Mouse (Mus musculus) midbrain, embryonic 13.5 days (tissue): Measurements from ENCODE around the gene Krtap4-16. TPM values are rescaled to one million over a fixed set of nuclear protein-coding genes. Genes with fewer than 3 reads are reported as not detected.

Experiments
- polyA plus RNA-seq: library from polyadenylated mRNA; unstranded; fragments of >200 nt; fragmentation: Nextera tagmentation; extraction: Ambion mirVana; gene quantifications from 2 replicates; pipeline ENCODE4 v1.2.1, GENCODE M21; 2015

Gene Krtap4-16
- polyA plus RNA-seq, 1 experiment from 2014 or later, result not detected

Other genes starting within 250 kb of the Krtap4-16 start
- not detected in 2 replicates for gene Gm11938, start 248.3 kb downstream of the Krtap4-16 start, polyA plus RNA-seq
- not detected in 2 replicates for gene Gm11937, start 241.4 kb downstream of the Krtap4-16 start, polyA plus RNA-seq
- not detected in 2 replicates for gene Krtap2-4, start 236.8 kb downstream of the Krtap4-16 start, polyA plus RNA-seq
- not detected in 2 replicates for gene Gm11562, start 231.2 kb downstream of the Krtap4-16 start, polyA plus RNA-seq
- not detected in 2 replicates for gene Krtap4-1, start 223.4 kb downstream of the Krtap4-16 start, polyA plus RNA-seq
- gene Krtap4-2, start 216.5 kb downstream of the Krtap4-16 start, polyA plus RNA-seq, result not detected in 2 replicates
- not detected in 2 replicates for gene Krtap4-7, start 207.5 kb downstream of the Krtap4-16 start, polyA plus RNA-seq
- not detected in 2 replicates for gene Gm11555, start 201.4 kb downstream of the Krtap4-16 start, polyA plus RNA-seq
- not detected in 2 replicates for gene Gm11563, start 192.6 kb downstream of the Krtap4-16 start, polyA plus RNA-seq
- gene Krtap4-6, start 185.6 kb downstream of the Krtap4-16 start, polyA plus RNA-seq, result not detected in 2 replicates
- not detected in 2 replicates for gene Gm14190, start 160.9 kb downstream of the Krtap4-16 start, polyA plus RNA-seq
- gene Gm14180, start 117.3 kb downstream of the Krtap4-16 start, polyA plus RNA-seq, result not detected in 2 replicates
- not detected in 2 replicates for gene Gm11595, start 78.7 kb downstream of the Krtap4-16 start, polyA plus RNA-seq
- not detected in 2 replicates for gene Krtap4-8, start 70.9 kb downstream of the Krtap4-16 start, polyA plus RNA-seq
- not detected in 2 replicates for gene Krtap4-9, start 66.4 kb downstream of the Krtap4-16 start, polyA plus RNA-seq
- not detected in 2 replicates for gene Gm11596, start 58.1 kb downstream of the Krtap4-16 start, polyA plus RNA-seq
- not detected in 2 replicates for gene Gm11569, start 52.7 kb downstream of the Krtap4-16 start, polyA plus RNA-seq
- gene Gm11554, start 47.2 kb downstream of the Krtap4-16 start, polyA plus RNA-seq, result not detected in 2 replicates
- gene Krtap4-13, start 41.7 kb downstream of the Krtap4-16 start, polyA plus RNA-seq, result not detected in 2 replicates
- gene Gm11564, start 35.9 kb downstream of the Krtap4-16 start, polyA plus RNA-seq, result not detected in 2 replicates
- gene 2300003K06Rik, start 13.5 kb downstream of the Krtap4-16 start, polyA plus RNA-seq, result not detected in 2 replicates
- not detected in 2 replicates for gene Gm11568, start 6.3 kb upstream of the Krtap4-16 start, polyA plus RNA-seq
- gene Gm11559, start 12.9 kb upstream of the Krtap4-16 start, polyA plus RNA-seq, result not detected in 2 replicates
- gene Krtap9-1, start 21.8 kb upstream of the Krtap4-16 start, polyA plus RNA-seq, result not detected in 2 replicates
- gene Gm11567, start 27.6 kb upstream of the Krtap4-16 start, polyA plus RNA-seq, result not detected in 2 replicates
- gene Krtap31-1, start 56.3 kb upstream of the Krtap4-16 start, polyA plus RNA-seq, result not detected in 2 replicates
- gene Gm11565, start 63.1 kb upstream of the Krtap4-16 start, polyA plus RNA-seq, result not detected in 2 replicates
- gene Krtap31-2, start 84.7 kb upstream of the Krtap4-16 start, polyA plus RNA-seq, result not detected in 2 replicates
- gene Krtap9-5, start 96.9 kb upstream of the Krtap4-16 start, polyA plus RNA-seq, result not detected in 2 replicates
- not detected in 2 replicates for gene Krtap29-1, start 127.4 kb upstream of the Krtap4-16 start, polyA plus RNA-seq
- not detected in 2 replicates for gene Krtap16-1, start 135.0 kb upstream of the Krtap4-16 start, polyA plus RNA-seq
- gene Krtap17-1, start 142.4 kb upstream of the Krtap4-16 start, polyA plus RNA-seq, result 0.28 and 0.37 TPM in 2 replicates
- not detected in 2 replicates for gene Krt33a, start 164.6 kb upstream of the Krtap4-16 start, polyA plus RNA-seq
- not detected in 2 replicates for gene Krt33b, start 178.3 kb upstream of the Krtap4-16 start, polyA plus RNA-seq
- not detected in 2 replicates for gene Krt34, start 189.9 kb upstream of the Krtap4-16 start, polyA plus RNA-seq
- not detected in 2 replicates for gene Krt31, start 198.9 kb upstream of the Krtap4-16 start, polyA plus RNA-seq
- gene Krt32, start 236.6 kb upstream of the Krtap4-16 start, polyA plus RNA-seq, result not detected in 2 replicates
- not detected in 2 replicates for gene Krt35, start 244.6 kb upstream of the Krtap4-16 start, polyA plus RNA-seq